Mouse (Mus musculus): ENCODE measurements at regions not wholly inside any gene's neighbourhood (a gene's known extent, or its start where the extent isn't known, plus 50 kb on each side); places are given as distances from the start of the nearest gene placed in this dataset.

- no peak for DNase-seq (ENCODE audit: low read depth, low spot score)
These were observed 431.6 kb upstream of the Ubash3b start for GRCm38 (mm10) chr9:41592900-41593690.

DNA sequence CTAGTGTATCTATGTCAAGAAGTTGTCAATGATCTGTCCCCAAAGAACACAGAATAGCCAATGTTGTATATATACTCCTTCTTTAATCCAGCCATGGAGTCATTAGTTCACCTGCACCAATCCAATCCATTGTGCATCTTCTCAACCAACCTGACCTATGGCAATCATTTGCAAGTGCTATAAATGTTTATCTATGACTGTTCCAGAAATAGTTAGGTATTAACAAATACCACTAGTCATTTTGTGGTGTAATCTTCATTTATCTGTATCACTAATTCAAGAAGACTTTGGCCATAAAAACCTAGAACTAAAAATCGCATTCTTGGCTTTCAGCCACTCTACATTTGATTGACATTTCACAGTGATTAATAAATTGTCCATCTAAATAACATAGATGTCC is 430.6 kb upstream of the Ubash3b start:
- DNase-seq (ENCODE audit: low read depth, low spot score): no peak

DNA sequence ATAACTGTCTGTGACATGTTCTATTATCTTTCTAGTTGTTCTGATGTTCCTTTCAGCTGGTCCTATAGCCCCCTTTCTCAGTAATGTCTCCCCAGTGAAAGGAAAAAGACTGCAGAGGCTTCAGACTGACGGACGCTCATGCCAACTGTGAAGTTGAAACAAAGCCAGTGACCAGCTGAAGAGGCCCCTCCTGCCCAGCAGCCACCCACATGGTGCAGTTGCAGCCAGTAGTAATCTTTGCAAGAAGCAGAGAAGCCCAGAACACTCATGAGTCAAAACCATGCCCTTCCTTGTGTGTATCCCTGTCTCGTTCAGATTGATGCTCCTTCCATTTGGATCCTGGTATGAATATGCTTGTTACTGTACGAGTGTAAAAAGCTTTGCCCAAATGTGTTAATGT is 428.7 kb upstream of the Ubash3b start:
- peak; percentile 77 for DNase-seq (ENCODE audit: low read depth, low spot score)

DNA sequence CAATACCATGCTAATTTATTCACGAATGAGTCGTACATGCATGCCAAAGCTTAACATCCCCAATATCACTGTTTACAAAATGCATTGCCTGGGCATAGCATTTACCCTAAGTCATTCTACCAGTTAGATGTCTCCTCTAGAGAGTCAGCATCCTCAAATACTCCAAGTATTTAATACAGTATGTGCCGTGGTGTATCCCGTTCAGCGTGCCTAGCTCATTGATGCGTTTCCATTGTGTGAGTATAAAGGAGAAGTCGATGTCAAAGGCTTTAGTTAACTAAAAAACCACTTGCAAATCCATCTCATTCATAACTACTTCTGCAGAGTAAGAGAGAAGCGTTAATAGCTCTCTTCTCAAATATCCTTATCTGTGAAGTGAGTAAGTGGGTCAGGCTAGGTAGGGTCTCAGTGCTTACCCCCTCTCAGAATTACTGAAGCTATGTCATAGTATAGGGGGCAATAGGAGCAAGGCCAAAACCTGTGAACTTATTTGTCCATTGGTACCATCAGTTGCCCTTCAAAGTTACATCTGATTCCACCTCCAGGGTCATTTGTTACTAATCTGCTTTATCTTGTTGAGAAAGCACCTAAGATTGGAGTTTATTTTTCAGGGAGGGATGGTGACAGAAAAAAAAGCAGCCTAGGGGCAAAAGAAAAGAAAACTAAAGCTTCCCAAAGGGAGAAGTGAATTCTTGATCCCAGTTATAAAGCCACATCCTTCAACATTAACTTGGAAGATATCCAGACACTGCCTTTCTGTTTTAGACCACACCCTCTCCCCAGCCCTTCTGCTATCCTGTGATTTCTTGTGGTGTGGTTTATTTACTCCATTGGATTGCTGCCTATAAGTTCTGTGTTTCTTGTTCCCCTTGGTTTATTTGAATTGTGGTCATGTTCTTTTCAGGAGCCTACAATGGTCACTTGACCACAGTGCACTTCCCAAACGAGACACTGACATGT is 427.2 kb upstream of the Ubash3b start:
- no peak for DNase-seq (ENCODE audit: low read depth, low spot score)

GRCm38 (mm10) chr9:41587762-41588161 is 426.3 kb upstream of the Ubash3b start:
- no peak for DNase-seq (ENCODE audit: low read depth, low spot score)

DNA sequence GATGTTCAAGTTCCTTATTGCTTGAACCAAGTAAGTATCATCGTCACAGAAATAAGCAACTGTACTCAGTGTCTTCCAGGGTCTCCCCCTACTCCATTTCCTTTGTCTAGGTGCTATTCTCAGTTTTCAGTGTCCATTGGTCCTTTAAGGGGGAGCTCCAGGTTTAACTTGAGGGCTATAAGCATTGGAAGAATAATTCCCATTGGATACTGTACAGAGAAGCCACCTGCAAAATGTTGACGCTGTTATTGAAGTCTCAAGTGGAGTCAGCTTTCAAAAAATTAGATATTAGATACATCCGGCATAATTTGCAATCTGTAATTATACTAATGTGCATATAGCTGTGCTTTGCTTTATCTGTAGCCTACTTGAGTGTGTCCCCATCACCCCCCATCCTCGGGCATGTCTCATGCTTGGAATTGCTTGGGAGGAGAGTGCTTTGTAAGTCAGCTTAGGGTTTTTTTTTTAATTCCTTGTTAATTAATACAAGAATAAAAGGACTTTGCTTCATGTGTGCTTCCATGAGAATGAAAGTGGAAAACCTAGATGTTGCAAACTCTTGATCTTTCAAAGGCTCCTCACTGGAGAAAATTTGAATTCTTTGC is 425.6 kb upstream of the Ubash3b start:
- no peak for DNase-seq (ENCODE audit: low read depth, low spot score)

- peak; percentile 53 for DNase-seq (ENCODE audit: low read depth, low spot score)
These were observed 424.8 kb upstream of the Ubash3b start for GRCm38 (mm10) chr9:41586291-41586690.

GRCm38 (mm10) chr9:41585771-41586170 is 424.3 kb upstream of the Ubash3b start:
- DNase-seq (ENCODE audit: low read depth, low spot score): peak; percentile 47

DNA sequence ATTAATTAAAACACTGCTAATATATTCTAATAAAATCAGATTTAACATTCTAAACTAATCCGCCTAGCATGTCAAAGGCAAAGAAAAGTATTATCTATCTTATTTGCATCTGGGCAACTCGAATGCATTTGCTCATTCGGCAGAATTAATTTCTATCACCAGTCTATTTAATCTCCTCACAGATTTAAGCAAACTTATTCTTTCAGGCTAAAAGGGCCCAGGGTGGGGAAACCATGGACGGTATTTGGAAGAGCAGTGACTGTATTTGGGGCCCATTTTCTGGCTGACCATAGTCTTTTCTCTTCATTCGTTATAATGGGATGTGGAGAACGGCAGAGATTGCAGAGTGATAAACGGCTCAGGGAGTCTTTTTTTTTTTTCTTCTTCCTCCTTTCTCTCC is 423.5 kb upstream of the Ubash3b start:
- no peak for DNase-seq (ENCODE audit: low read depth, low spot score)

DNA sequence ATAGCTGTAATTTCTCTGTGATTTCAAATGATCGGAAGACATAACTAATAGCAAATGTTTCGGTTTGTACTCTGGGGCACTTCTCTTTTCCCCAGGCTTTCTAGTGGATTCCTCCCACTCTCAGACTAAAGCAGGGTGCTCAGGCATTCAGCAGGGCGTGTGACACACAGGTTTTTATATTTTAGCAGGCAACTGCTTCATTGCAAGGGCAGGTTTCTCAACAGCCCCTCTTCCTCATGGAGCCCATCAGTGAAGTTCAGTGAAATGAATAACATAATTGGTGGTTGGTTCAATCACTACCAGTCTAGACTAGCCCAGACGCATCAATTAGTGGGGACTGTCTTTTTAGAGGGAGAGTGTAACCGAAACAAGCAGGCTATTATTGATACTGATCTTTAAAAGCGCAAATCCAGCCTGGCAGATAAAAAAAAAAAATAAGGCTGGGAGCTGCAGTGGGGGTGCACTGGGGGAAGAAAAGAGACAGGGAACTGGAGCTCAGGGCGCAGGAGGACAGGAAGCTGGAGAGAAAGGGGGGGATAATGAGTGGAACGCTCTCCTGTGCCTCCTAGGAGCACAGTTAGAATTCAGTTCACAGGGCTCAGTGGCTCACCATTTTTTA is 422.3 kb upstream of the Ubash3b start:
- peak; percentile 74 for DNase-seq (ENCODE audit: low read depth, low spot score)

DNA sequence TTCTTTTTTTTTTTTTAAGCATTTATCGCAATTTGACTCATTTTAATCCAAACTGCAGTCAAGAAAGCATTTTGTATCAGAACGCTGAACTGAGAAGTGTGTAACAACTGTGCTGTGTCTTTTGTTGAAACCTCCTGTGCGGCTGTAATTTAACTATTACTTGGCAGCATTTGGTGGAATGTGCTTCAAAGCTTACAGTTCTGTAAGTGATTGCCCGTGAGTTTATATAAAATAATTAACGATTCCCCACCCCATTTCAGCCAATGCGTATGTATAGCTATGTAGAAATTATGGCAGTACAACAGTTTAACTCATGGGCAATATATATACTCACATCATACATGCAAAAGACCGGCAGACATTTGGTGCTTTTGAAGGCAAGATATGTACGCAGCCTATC is 421.8 kb upstream of the Ubash3b start:
- DNase-seq (ENCODE audit: low read depth, low spot score): no peak

DNA sequence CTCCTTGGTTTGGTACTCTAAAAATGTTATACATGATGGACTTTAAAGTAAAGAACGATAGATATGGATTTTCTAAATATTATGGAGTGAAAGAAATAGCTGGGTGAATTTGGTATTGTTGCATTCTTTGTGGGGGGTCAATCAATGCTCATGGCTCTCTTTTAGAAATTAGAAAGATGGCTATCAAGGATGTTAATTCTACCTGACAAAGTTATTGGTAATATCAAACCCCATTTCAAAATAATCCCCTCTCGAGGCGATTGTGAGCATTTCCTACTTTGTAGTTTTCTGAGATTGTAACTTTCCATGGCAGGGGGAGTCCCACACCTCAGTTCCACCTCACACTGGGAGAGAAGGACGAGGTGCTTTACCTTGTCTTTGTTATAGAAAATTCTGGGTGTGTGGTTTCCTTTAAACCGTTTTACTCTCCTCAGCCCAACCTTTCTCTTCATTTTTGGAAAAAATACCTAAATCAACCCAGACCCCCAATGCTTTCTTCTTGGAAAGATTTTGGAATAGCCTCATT is 421.3 kb upstream of the Ubash3b start:
- no peak for DNase-seq (ENCODE audit: low read depth, low spot score)

DNA sequence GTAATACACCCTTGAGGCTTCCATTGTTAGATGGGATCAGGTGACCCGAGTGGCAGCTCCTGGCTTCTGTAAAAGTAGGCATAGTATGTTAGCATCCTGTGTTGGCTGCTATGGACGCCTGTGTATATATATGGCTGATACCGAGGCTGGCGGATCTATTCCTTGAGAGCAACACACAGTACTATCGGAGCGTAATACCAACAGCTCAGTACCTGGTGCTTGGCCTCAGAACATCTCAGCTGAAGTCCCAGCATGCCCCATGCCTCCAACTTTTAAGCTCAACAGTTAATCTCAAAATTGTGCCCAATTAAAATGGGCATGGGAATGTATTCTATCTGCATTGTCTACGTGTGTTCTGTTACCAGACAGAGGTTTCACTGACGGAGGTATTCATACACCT is 420.7 kb upstream of the Ubash3b start:
- peak; percentile 47 for DNase-seq (ENCODE audit: low read depth, low spot score)

- DNase-seq (ENCODE audit: low read depth, low spot score): no peak
These were observed 420.2 kb upstream of the Ubash3b start for GRCm38 (mm10) chr9:41581741-41582140.

DNA sequence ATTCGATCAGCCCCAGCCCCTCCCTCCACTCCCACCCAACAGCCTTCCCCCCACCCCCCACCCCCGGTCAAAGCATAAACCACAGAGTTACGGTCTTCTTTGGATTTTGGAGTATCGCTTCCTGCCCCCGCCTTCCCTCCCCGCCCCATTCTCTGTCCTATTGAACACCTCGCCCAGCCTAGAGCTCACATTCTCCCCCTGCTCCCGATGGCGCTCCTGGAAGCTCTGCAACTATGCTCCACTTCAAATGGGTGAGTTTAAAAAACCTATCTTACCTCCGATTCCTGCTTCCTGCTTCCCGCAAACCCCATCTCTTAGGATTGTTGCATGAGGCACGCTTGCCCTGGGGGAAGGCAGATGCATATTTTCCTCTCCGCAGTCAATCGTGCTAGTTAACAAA is 419.7 kb upstream of the Ubash3b start:
- DNase-seq (ENCODE audit: low read depth, low spot score): peak; percentile 68

- peak; percentile 88 for DNase-seq (ENCODE audit: low read depth, low spot score)
These were observed 419.1 kb upstream of the Ubash3b start for GRCm38 (mm10) chr9:41580611-41581041.

DNA sequence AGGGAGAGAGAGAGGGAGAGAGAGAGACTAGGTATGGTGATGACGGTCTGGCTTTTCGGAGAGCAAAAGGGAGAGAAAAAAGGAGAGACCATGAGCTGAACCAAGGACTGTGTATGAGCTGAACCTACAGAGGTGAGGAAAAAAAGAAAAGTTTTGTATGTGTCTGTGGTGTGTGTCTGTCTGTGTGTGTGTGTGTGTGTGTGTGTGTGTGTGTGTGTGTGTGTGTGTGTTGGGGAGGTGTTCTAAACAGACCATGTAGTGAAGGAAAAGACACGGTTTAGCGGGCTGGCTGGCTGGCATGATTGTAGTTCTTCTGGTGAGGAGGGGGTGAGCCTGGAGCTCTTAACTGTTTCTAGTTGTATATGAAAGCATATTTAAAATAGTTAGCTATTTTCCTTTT is 418.6 kb upstream of the Ubash3b start:
- peak; percentile 50 for DNase-seq (ENCODE audit: low read depth, low spot score)

DNA sequence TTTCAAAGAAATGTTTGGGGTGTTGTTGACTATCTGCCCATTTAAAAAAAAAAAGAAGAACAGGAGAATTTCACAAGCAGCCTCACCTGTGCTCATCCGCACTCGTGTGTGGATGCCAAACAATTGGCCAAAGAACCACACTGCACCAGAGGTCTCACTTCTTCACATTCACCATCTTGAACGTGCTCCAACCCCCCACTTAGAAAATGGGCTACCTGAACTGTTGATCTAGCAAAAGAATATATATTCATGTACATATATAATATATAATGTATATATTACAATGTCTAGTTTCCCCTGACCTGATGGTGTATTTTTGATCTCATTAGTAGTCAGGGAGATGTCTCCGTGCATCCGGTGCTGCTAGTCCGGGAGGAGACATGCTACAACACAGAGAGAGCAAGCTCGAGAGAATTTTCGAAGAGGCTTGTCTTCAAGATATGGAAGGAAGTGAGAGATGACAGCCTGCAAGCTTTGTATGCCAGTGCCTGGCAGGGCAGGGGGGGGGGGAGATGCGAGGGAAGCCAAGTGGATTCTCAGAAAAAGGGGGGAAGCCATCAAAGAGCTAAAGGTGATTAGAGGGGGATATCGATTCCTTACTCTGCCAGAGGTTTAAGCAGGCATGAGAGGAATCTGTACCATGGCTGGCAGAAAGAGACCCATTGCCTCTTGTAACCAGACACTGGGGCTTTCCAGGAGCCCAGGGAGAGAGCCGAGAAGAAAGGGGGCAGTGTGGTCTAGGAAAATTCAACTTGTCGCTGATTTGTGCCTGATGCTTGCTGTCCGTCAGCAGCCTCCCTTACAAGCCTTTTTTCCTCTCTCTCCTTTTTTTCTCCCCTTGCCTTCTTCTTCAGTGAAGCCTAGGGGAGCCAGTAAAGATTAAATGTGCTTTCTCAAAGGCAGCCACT is 417.9 kb upstream of the Ubash3b start:
- peak; percentile 91 for DNase-seq (ENCODE audit: low read depth, low spot score)

DNA sequence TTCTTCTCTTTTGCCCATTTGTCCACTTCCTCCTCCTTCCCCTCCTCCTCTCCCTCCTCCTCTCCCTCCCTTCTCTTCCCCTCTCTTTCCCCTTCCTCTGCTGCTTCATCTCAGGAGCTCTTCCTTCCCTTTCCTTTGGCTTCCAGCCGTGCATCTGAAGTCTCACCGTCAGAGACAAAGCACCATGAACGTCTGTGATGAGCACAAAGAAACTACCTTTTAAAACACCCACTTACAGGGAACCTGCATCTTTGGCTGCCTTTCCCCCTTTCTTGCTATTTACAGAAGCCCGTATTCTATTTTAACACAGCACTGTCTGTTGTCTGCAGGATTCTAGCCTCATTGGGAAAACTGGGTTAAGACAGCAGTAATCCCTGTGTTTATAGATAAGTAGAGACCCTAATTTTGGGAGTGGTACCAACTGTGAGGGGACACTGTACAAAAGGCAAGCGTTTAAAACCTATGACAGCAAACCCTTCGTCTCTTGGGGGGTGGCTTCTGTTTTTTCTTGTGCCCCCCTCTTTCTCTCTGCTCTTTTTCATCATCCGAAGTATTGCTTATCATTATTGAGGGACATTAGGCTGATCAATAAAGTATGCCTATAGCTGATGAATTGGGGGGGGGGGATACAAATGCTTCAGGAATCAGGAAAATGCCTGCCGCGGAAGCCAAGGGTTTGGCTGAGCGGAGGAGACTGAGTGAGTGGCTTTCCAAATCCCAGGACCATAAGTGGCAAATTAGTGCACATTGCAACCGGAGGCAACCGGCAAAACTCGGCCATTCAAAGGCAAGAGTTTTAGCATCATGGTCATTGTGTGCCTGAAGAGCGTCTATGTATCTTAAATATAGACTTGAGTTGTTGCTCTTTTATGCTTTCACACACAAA is 417.0 kb upstream of the Ubash3b start:
- peak; percentile 67 for DNase-seq (ENCODE audit: low read depth, low spot score)

Data from brain, adult 2 months (tissue).